Mouse (Mus musculus) lung, postnatal 0 days (tissue): Measurements from ENCODE around the gene Ccnl1. TPM values are rescaled to one million over a fixed set of nuclear protein-coding genes. Genes with fewer than 3 reads are reported as not detected.

ENCODE experiments used
- ATAC-seq: fragments of 200-750 bp; cut with Nextera tagmentation; 2 replicates; pipeline ENCODE4 v1.8.0; 2017; ENCODE audit warnings: moderate library complexity
- DNase-seq: peaks from one replicate; pipeline ENCODE4 v3.0.0-alpha.2; 2016; ENCODE audit warnings: low spot score
- H3K27ac ChIP-seq: fragments of 300-500 bp; sonication (generic); 2 replicates; pipeline ENCODE4 v1.5.1; 2014; ENCODE audit warnings: antibody characterized with exemption, mild to moderate bottlenecking, low read length, mixed read lengths
- H3K27me3 ChIP-seq: fragments of 300-500 bp; sonication (generic); replicated peaks from 2 replicates; pipeline ENCODE4 v1.6.1; 2014; ENCODE audit warnings: low read length, mixed read lengths; ENCODE audit not compliant: insufficient read depth
- H3K36me3 ChIP-seq: fragments of 300-500 bp; sonication (generic); 2 replicates; pipeline ENCODE4 v1.6.1; 2014; ENCODE audit warnings: low read length, mixed read lengths; ENCODE audit not compliant: insufficient read depth
- H3K4me1 ChIP-seq: fragments of 300-500 bp; sonication (generic); 2 replicates; pipeline ENCODE4 v1.6.1; 2014; ENCODE audit warnings: antibody characterized with exemption, low read depth, low read length, mixed read lengths; ENCODE audit not compliant: insufficient read depth
- H3K4me2 ChIP-seq: fragments of 300-500 bp; sonication (generic); replicated peaks from 2 replicates; pipeline ENCODE4 v1.6.1; 2014; ENCODE audit warnings: low read depth, mild to moderate bottlenecking, low read length, moderate library complexity, mixed read lengths
- H3K4me3 ChIP-seq: fragments of 300-500 bp; sonication (generic); 2 replicates; pipeline ENCODE4 v1.5.1; 2014; ENCODE audit warnings: low read depth, low read length
- H3K9ac ChIP-seq: fragments of 300-500 bp; sonication (generic); replicated peaks from 2 replicates; pipeline ENCODE4 v1.6.1; 2014; ENCODE audit warnings: low read depth, mild to moderate bottlenecking
- H3K9me3 ChIP-seq: fragments of 300-500 bp; sonication (generic); 2 replicates; pipeline ENCODE4 v1.6.1; 2016; ENCODE audit warnings: low read length, mixed read lengths
- CTCF ChIP-seq: IDR thresholded peaks from 2 replicates; pipeline ENCODE4 v1.5.1; 2016; ENCODE audit warnings: antibody characterized with exemption, mild to moderate bottlenecking
- EP300 ChIP-seq: IDR thresholded peaks from 2 replicates; pipeline ENCODE4 v1.6.1; 2016; ENCODE audit warnings: antibody characterized with exemption, mild to moderate bottlenecking, control low read depth
- WGBS: fragments of 180-500 bp; shearing (Covaris S2); extraction: QIAGEN DNeasy Blood & Tissue Kit; methylation state at CpG from one replicate; pipeline ENCODE4 v1.1.7; 2014; 5-methylcytosine and 5-hydroxymethylcytosine counted together
- polyA plus RNA-seq: library from polyadenylated mRNA; unstranded; fragments of >200 nt; fragmentation: Nextera tagmentation; extraction: Ambion mirVana; gene quantifications from 2 replicates; pipeline ENCODE4 v1.2.1, GENCODE M21; 2015

Gene Ccnl1
- polyA plus RNA-seq, 1 experiment from 2014 or later = 94.5 TPM

DNA sequence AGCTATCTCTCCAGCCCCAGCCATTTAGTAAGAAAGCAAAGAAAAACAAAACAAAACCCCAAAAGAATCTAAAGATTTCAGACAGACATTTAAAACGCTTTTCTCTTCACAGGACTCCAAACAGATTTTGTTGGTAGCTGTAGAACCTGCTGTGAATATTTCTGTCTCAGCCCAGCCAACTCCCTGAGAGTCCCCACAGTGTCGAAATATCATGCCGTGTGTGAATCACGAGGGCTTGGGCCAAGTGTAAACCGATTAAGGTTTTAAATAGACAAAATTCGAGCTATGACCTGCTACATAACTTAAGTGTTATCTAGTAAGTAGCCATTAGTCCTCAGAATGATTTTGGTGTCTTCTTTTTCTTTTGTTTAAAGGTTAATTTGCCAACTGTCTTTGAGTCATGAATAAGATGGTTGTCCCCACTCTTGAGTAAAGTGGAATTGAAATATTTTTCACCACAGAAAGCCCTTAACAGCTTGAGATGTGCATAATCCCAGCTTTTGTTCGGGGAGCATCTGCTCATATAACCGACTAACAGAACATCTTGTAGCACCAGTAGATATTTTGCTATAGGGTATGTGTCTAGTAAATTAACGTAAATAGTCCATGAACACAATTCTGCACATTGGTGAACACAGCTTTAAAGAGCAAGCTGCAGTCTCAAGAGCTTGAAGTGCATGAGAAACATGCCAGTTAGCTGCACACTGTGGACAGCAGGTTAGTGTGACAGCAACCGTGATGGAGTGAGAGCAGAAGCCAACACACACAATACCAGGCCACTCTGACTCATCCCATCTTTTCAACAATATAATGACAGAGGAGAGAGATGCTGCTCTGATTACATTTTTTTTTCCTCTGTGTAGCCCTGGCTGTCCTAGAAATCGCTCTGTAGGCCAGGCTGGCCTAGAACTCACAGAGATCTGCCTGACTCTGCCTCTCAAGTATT lies 34.6 kb upstream of the Ccnl1 start:
- no peaks in the 10 kb centered on the region for H3K27me3 ChIP-seq
- H3K36me3 ChIP-seq = no peaks in the 10 kb centered on the region
- TF ChIP-seq CTCF (no peak), EP300 (no peak)
- no peak overlapping the region for H3K4me3 ChIP-seq
- H3K27ac ChIP-seq = no peak overlapping the region
- H3K4me1 ChIP-seq = no peaks in the 10 kb centered on the region
- ATAC-seq (no peak), DNase-seq (no peak)
- no peak overlapping the region for H3K4me2 ChIP-seq
- H3K9ac ChIP-seq = no peak overlapping the region
- WGBS = 67% methylated on average over 11 of the region's 11 CpGs
- H3K9me3 ChIP-seq = no peaks in the 10 kb centered on the region

DNA sequence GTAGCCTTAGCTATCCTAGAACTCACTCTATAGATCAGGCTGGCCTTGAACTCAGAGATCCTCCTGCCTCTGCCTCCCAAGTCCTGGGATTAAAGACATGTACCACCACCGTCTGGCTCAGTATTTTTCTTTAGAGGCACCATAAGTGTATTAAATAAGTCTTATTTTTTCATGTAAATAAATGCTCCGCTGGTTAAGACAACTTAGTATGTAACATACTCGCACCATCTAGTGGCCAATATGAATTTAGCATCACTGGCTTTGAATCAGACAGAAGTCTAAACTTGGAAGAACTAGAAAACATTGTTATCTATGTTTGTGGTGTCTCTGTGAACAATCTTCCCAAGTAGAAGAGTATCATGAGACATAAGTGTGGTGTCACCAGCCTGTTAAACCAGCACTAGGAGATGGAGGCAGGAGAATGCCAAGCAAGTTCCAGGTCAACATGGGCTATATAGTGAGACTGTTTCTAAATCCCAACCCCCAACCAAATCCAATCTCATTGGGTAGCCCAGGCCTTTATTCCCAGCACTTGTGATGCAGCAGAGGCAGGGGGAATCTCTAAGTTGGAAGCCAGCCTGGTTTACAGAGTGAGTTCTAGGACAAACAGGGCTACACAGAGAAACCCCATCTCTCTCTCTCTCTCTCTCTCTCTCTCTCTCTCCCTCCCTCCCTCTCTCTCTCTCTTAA lies 33.1 kb upstream of the Ccnl1 start:
- Histone ChIP-seq H3K36me3 (no peaks in the 10 kb centered on the region), H3K9me3 (no peaks in the 10 kb centered on the region), H3K9ac (no peak overlapping the region), H3K4me3 (no peak overlapping the region), H3K4me1 (no peaks in the 10 kb centered on the region), H3K27me3 (no peaks in the 10 kb centered on the region), H3K27ac (no peak overlapping the region), H3K4me2 (peak overlapping the region; percentile 27; the same call in 1 of the 2 replicates)
- WGBS = 4% methylated on average over 3 of the region's 3 CpGs
- TF ChIP-seq CTCF (peak; percentile 85), EP300 (no peak)
- peak; percentile 87 for DNase-seq
- peak; percentile 36 for ATAC-seq

DNA sequence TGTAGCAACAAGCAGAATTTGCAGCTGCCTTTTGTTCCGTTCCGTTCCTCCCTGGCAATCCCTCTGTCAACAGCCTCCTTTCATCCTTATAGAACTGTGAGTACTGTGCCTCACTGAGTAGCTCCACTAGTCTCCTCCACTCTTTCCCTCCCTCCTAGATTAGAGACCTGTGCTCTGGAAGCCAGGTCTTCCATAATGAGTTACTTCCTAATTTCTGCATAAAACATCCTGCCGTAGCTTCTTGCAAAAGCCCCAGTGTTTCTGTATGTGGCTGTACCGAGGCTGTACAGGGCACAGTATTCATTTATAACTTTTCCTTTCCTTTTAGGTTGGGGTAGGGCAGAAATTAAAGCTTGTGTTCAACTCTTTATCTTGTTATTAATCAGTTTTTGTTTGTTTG lies 32.5 kb upstream of the Ccnl1 start:
- H3K27me3 ChIP-seq = no peaks in the 10 kb centered on the region
- no peaks in the 10 kb centered on the region for H3K4me1 ChIP-seq
- DNase-seq = no peak
- H3K4me3 ChIP-seq = no peak overlapping the region
- no peaks in the 10 kb centered on the region for H3K36me3 ChIP-seq
- 70% methylated on average over 4 of the region's 4 CpGs for WGBS
- H3K9ac ChIP-seq = no peak overlapping the region
- H3K27ac ChIP-seq = no peak overlapping the region
- no peaks in the 10 kb centered on the region for H3K9me3 ChIP-seq
- no peak for ATAC-seq
- peak overlapping the region; percentile 27; the same call in 1 of the 2 replicates for H3K4me2 ChIP-seq
- TF ChIP-seq EP300 = no peak
- no peak for TF ChIP-seq CTCF

DNA sequence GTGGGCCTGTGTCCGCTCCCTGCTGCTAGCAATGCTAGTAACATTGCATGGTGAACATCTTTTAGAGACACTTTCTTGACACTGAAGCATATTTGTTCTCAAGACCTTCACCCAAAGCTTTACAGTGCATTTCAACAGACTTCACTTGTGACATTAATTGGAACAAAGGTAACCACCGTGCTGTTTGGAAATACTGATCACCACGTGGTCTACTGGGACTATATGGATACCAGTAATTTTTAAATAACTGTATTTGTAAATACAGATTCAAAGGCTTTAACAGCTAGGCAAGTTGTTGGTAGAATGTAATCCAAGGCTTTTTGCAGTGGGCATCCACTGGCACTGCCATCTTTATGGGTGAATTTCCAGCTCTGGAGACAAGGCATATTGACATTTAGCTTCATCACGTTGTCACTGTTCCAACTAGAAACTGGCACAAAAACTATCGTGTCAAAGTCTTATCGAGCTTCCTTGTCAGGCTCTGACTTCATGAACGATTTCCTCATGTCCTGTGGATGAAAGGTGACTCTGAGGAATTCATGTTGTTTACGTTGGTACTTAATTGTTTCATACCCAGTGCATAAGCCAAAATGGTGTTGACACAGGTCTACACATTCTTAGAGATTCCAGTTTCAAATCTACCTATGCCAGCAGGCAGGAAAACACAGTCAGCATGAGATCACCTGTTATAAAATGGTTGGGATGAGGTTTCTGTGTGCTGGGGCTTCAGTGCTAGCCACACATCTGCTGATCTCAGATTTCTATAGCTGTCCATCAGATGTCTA lies 30.9 kb upstream of the Ccnl1 start:
- peak; percentile 65 for ATAC-seq

DNA sequence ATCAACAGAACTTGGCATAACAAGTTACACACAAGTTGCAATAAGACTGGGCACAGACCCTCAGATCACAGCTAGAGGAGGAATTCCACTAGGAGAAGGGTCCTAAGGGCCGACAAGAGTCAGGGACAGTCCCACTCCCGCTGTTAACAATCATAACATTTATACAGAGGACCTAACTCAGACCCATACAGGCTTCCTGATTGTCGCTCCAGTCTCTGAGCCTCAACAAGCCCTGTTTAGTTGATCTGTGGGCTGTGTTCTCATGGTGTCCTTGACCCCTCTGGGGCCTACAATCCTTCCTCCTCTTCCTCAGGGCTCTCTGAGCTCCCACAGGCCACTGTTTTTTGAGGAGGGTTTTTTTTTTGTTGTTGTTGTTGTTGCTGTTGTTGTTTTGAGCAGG lies 18.2 kb upstream of the Ccnl1 start:
- TF ChIP-seq CTCF (no peak), EP300 (no peak)
- no peak for DNase-seq
- Histone ChIP-seq H3K4me3 (no peak overlapping the region), H3K4me1 (peaks cover 7% of the 10 kb centered on the region; the same call in 1 of the 2 replicates), H3K9ac (no peak overlapping the region), H3K27me3 (no peaks in the 10 kb centered on the region), H3K27ac (peak overlapping the region; percentile 100), H3K36me3 (no peaks in the 10 kb centered on the region), H3K4me2 (no peak overlapping the region), H3K9me3 (no peaks in the 10 kb centered on the region)
- 50% methylated on average over 3 of the region's 3 CpGs for WGBS
- ATAC-seq = no peak

More for the DNA sequence above, 30.9 kb upstream of the Ccnl1 start:
- Histone ChIP-seq H3K27ac (no peak overlapping the region), H3K9me3 (no peaks in the 10 kb centered on the region), H3K4me2 (no peak overlapping the region), H3K27me3 (no peaks in the 10 kb centered on the region), H3K9ac (no peak overlapping the region), H3K4me1 (no peaks in the 10 kb centered on the region), H3K4me3 (no peak overlapping the region), H3K36me3 (no peaks in the 10 kb centered on the region)
- TF ChIP-seq CTCF (no peak), EP300 (no peak; the same call in 1 of the 2 replicates)
- peak; percentile 63 for DNase-seq
- 44% methylated on average over 8 of the region's 8 CpGs for WGBS

DNA sequence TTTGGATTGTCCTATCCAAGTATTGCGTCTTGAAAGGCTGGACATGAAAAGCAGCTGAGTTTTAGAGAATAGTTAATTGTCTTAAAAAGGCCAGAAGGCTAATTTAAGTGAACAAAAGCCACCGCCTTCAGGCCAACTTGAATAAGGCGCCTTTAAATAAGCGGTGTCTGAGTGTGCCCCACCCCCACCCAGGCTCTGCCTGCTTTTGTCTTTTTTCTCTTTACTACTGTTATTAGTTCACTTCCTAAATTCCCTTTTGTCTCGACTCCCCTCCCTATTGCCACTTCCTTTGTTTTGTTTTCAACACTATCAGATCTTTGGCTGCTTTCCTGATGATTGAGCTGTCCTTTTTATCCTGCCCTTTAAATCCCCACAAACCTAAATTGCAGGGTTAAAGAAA lies 17.3 kb upstream of the Ccnl1 start:
- peak; percentile 34; the same call in 1 of the 2 replicates for TF ChIP-seq CTCF
- TF ChIP-seq EP300 = peak; percentile 73
- Histone ChIP-seq H3K36me3 (no peaks in the 10 kb centered on the region), H3K4me1 (peaks cover 7% of the 10 kb centered on the region; the same call in 1 of the 2 replicates), H3K4me2 (peak overlapping the region; percentile 71), H3K27me3 (no peaks in the 10 kb centered on the region), H3K9me3 (no peaks in the 10 kb centered on the region), H3K9ac (peak overlapping the region; percentile 41; the same call in 1 of the 2 replicates), H3K4me3 (peak overlapping the region; percentile 60), H3K27ac (peak overlapping the region; percentile 100)
- 4% methylated on average over 5 of the region's 5 CpGs for WGBS
- ATAC-seq (peak; percentile 29), DNase-seq (peak; percentile 83)
